Mouse (Mus musculus) embryo, embryonic 9.5 days (tissue): ENCODE results near the gene Crebl2.

Experiments
- DNase-seq: peaks from one replicate; pipeline ENCODE4 v3.0.0-alpha.2; 2017; ENCODE audit errors: extremely low spot score

Crebl2 gene

GRCm38 (mm10) chr6:134905811-134906210, 75.9 kb downstream of the Crebl2 start:
- DNase-seq: no peak
